Mouse (Mus musculus) brown adipose tissue, adult 24 weeks (tissue): ENCODE data around the gene Agbl2. TPM values are rescaled to one million over a fixed set of nuclear protein-coding genes. Genes with fewer than 3 reads are reported as not detected.
"Not testable (repeated sequence)": the region's sequence is repeated elsewhere in the genome, so short reads cannot be mapped to it uniquely, and the experiment has no call there.

Experiments used
- H3K27ac ChIP-seq: fragments of 200-500 bp; replicated peaks from 2 replicates; pipeline ENCODE4 v1.5.1; 2012; ENCODE audit warnings: low read depth, mild to moderate bottlenecking, low read length
- H3K4me1 ChIP-seq: fragments of 200-500 bp; 2 replicates; pipeline ENCODE4 v1.6.1; 2012; ENCODE audit warnings: low read length, mixed read lengths; ENCODE audit not compliant: control insufficient read depth, insufficient read depth, insufficient read length
- H3K4me3 ChIP-seq: fragments of 200-500 bp; 2 replicates; pipeline ENCODE4 v1.5.1; 2012; ENCODE audit warnings: low read depth, mild to moderate bottlenecking, low read length, moderate library complexity; ENCODE audit not compliant: insufficient read depth
- polyA plus RNA-seq: library from polyadenylated mRNA; stranded (reverse); fragments of >200 nt; gene quantifications from 2 replicates; pipeline ENCODE4 v1.2.4, GENCODE M21; 2012; ENCODE audit not compliant: missing spikeins, insufficient read depth, insufficient read length

Agbl2 gene
- polyA plus RNA-seq, 1 experiment, result 0.87 TPM

- Histone ChIP-seq H3K4me3 (no peak overlapping the region), H3K27ac (no peak overlapping the region), H3K4me1 (no peaks in the 10 kb centered on the region)
Measured at GRCm38 (mm10) chr2:90781323-90781722, 1.2 kb upstream of the Agbl2 start.

- Histone ChIP-seq H3K27ac (no peak overlapping the region), H3K4me1 (no peaks in the 10 kb centered on the region), H3K4me3 (no peak overlapping the region)
Measured at GRCm38 (mm10) chr2:90781938-90782337, 589 bp upstream of the Agbl2 start.

- no peaks in the 10 kb centered on the region for H3K4me1 ChIP-seq
- no peak overlapping the region for H3K27ac ChIP-seq
- peak overlapping the region; percentile 55 for H3K4me3 ChIP-seq
Measured at GRCm38 (mm10) chr2:90782901-90783486, 467 bp downstream of the Agbl2 start.

GRCm38 (mm10) chr2:90788126-90788525, 5.6 kb downstream of the Agbl2 start:
- Histone ChIP-seq H3K27ac (no peak overlapping the region), H3K4me1 (no peaks in the 10 kb centered on the region), H3K4me3 (no peak overlapping the region)

GRCm38 (mm10) chr2:90808241-90809126, 26.0 kb downstream of the Agbl2 start:
- no peak overlapping the region for H3K4me3 ChIP-seq
- no peak overlapping the region for H3K27ac ChIP-seq
- no peaks in the 10 kb centered on the region for H3K4me1 ChIP-seq

- Histone ChIP-seq H3K4me1 (no peaks in the 10 kb centered on the region), H3K27ac (no peak overlapping the region), H3K4me3 (no peak overlapping the region)
Measured at GRCm38 (mm10) chr2:90810751-90811150, 28.2 kb downstream of the Agbl2 start.

GRCm38 (mm10) chr2:90815266-90815665, 32.7 kb downstream of the Agbl2 start:
- H3K4me3 ChIP-seq, result no peak overlapping the region

GRCm38 (mm10) chr2:90816144-90816543, 33.6 kb downstream of the Agbl2 start:
- Histone ChIP-seq H3K4me3 (no peak overlapping the region), H3K4me1 (no peaks in the 10 kb centered on the region), H3K27ac (no peak overlapping the region)

More at GRCm38 (mm10) chr2:90815266-90815665, 32.7 kb downstream of the Agbl2 start:
- no peaks in the 10 kb centered on the region for H3K4me1 ChIP-seq
- no peak overlapping the region for H3K27ac ChIP-seq

GRCm38 (mm10) chr2:90818710-90819109, 36.2 kb downstream of the Agbl2 start:
- Histone ChIP-seq H3K27ac (no peak overlapping the region), H3K4me3 (no peak overlapping the region), H3K4me1 (no peaks in the 10 kb centered on the region)

GRCm38 (mm10) chr2:90820894-90821293, 38.4 kb downstream of the Agbl2 start:
- Histone ChIP-seq H3K4me3 (no peak overlapping the region), H3K27ac (no peak overlapping the region), H3K4me1 (no peaks in the 10 kb centered on the region)

GRCm38 (mm10) chr2:90822978-90823377, 40.5 kb downstream of the Agbl2 start:
- H3K4me1 ChIP-seq, result no peaks in the 10 kb centered on the region
- H3K27ac ChIP-seq, result no peak overlapping the region
- no peak overlapping the region for H3K4me3 ChIP-seq

GRCm38 (mm10) chr2:90823781-90824180, 41.3 kb downstream of the Agbl2 start:
- Histone ChIP-seq H3K4me1 (no peaks in the 10 kb centered on the region), H3K4me3 (no peak overlapping the region), H3K27ac (no peak overlapping the region)

GRCm38 (mm10) chr2:90824528-90824927, 42.0 kb downstream of the Agbl2 start:
- H3K4me3 ChIP-seq, H3K4me1 ChIP-seq, H3K27ac ChIP-seq: not testable (repeated sequence)

- Histone ChIP-seq H3K4me3 (no peak overlapping the region), H3K4me1 (no peaks in the 10 kb centered on the region), H3K27ac (no peak overlapping the region)
Measured at GRCm38 (mm10) chr2:90825515-90826172, 43.1 kb downstream of the Agbl2 start.

GRCm38 (mm10) chr2:90828739-90829138, 46.2 kb downstream of the Agbl2 start:
- Histone ChIP-seq H3K27ac (no peak overlapping the region), H3K4me3 (no peak overlapping the region), H3K4me1 (no peaks in the 10 kb centered on the region)
